Mouse (Mus musculus): ENCODE measurements around the gene Vmn1r220. TPM values are rescaled to one million over a fixed set of nuclear protein-coding genes. Genes with fewer than 3 reads are reported as not detected.
"Not testable (repeated sequence)": the region's sequence is repeated elsewhere in the genome, so short reads cannot be mapped to it uniquely, and the experiment has no call there.

The Vmn1r220 gene
- not detected in 2 replicates for total RNA-seq (2014; rRNA removed)
- polyA plus RNA-seq (2012; rRNA removed): not detected in 2 replicates

- no peak within 1 kb of the TSS for H3K27ac ChIP-seq (replicated peaks; ENCODE audit: insufficient read depth, low read depth, low read length)
- no peaks in the 10 kb centered on the region for H3K36me3 ChIP-seq (ENCODE audit: control insufficient read depth, insufficient read depth, low read length)
- no peaks in the 10 kb centered on the region for H3K4me1 ChIP-seq (ENCODE audit: control insufficient read depth, insufficient read depth, low read length)
- no peak for DNase-seq (ENCODE audit: extremely low read depth, low read depth, low spot score)
- H3K4me3 ChIP-seq (ENCODE audit: insufficient read depth, low read depth, low read length): no peak within 1 kb of the TSS
- WGBS: 84% methylated on average over 2 of the region's 2 CpGs
- no peak for TF ChIP-seq POLR2A (IDR thresholded peaks at IDR 0.05; ENCODE audit: extremely low read depth, insufficient read depth, low read length)
- no peak for TF ChIP-seq CTCF (IDR thresholded peaks at IDR 0.05; ENCODE audit: low read depth, low read length)
- no peaks in the 10 kb centered on the region for H3K27me3 ChIP-seq (ENCODE audit: control insufficient read depth, insufficient read depth, low read length)
- no peak within 1 kb of the TSS for H3K9ac ChIP-seq (ENCODE audit: low read depth, low read length)
- no peaks in the 10 kb centered on the region for H3K79me2 ChIP-seq (ENCODE audit: control insufficient read depth, insufficient read depth, low read length)
Observed at GRCm38 (mm10) chr13:23187875-23188274, at the start of gene Vmn1r220. Gene Vmn1r220 (minus strand): TSS chr13:23187975.

- H3K36me3 ChIP-seq (ENCODE audit: control insufficient read depth, insufficient read depth, low read length): not testable (repeated sequence)
Observed at GRCm38 (mm10) chr13:23235847-23236246, 48.1 kb upstream of the Vmn1r220 start, which contains the start of gene Vmn1r222. Gene Vmn1r222 (minus strand): TSS chr13:23235947.

DNA sequence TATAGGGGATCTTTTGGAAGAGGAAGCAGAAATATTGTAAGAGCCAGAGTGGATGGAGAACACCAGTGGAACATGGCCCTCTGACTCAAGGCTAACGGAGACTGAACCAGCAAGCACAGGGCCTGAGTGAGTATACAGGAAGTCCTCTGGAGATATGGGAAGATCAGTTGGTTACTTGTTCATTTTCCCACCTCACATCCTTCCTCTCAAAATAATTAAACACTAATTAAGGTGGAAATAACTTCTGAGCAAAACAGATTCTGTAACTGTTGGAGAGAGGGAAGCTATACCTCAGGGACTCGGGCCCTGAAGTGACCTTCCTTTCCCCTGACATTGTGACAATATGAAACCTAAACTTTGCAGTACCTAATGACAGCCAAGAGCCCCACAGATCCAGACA, 26.1 kb upstream of the Vmn1r220 start, which contains the start of gene Vmn1r221:
TSS of gene Vmn1r221 (plus strand) at position 301 of the 400 bp plus-strand sequence.
- WGBS: 77% methylated on average over 2 of the region's 2 CpGs
- not testable (repeated sequence) for H3K4me3 ChIP-seq (ENCODE audit: insufficient read depth, low read depth, low read length); H3K27ac ChIP-seq (replicated peaks; ENCODE audit: insufficient read depth, low read depth, low read length)

More at GRCm38 (mm10) chr13:23235847-23236246, 48.1 kb upstream of the Vmn1r220 start, which contains the start of gene Vmn1r222:
- H3K27ac ChIP-seq (replicated peaks; ENCODE audit: insufficient read depth, low read depth, low read length); DNase-seq (ENCODE audit: extremely low read depth, low read depth, low spot score); H3K4me3 ChIP-seq (ENCODE audit: insufficient read depth, low read depth, low read length); H3K27me3 ChIP-seq (ENCODE audit: control insufficient read depth, insufficient read depth, low read length); H3K79me2 ChIP-seq (ENCODE audit: control insufficient read depth, insufficient read depth, low read length); H3K9ac ChIP-seq (ENCODE audit: low read depth, low read length); H3K4me1 ChIP-seq (ENCODE audit: control insufficient read depth, insufficient read depth, low read length): not testable (repeated sequence)

DNA sequence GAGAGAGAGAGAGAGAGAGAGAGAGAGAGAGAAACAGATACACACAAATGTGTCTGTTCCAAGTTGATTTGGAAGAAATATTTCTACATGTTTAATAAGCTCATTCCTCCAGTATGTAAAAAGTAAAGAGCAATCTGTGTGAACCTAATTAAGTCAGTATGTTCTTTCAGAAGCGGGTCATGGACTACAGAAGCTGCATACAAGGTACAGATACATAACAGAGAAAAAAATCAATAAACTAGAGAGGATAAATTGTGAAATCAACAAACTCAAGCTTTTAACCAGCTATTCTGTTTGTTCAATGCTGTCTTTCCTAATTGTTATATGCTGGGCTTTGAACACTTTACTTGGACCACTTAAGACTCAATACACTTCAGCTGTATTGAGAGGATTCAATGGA, 16.1 kb upstream of the Vmn1r220 start:
- not testable (repeated sequence) for H3K36me3 ChIP-seq (ENCODE audit: control insufficient read depth, insufficient read depth, low read length); H3K4me3 ChIP-seq (ENCODE audit: insufficient read depth, low read depth, low read length); H3K27ac ChIP-seq (replicated peaks; ENCODE audit: insufficient read depth, low read depth, low read length); H3K4me1 ChIP-seq (ENCODE audit: control insufficient read depth, insufficient read depth, low read length); H3K9ac ChIP-seq (ENCODE audit: low read depth, low read length); H3K27me3 ChIP-seq (ENCODE audit: control insufficient read depth, insufficient read depth, low read length); H3K79me2 ChIP-seq (ENCODE audit: control insufficient read depth, insufficient read depth, low read length)
- peak; percentile 53 for DNase-seq (ENCODE audit: extremely low read depth, low read depth, low spot score)
- WGBS: 17% methylated on average over 1 of the region's 1 CpGs

More for the DNA sequence above, 26.1 kb upstream of the Vmn1r220 start, which contains the start of gene Vmn1r221:
- H3K36me3 ChIP-seq (ENCODE audit: control insufficient read depth, insufficient read depth, low read length); H3K27me3 ChIP-seq (ENCODE audit: control insufficient read depth, insufficient read depth, low read length); DNase-seq (ENCODE audit: extremely low read depth, low read depth, low spot score); H3K79me2 ChIP-seq (ENCODE audit: control insufficient read depth, insufficient read depth, low read length); H3K4me1 ChIP-seq (ENCODE audit: control insufficient read depth, insufficient read depth, low read length); H3K9ac ChIP-seq (ENCODE audit: low read depth, low read length): not testable (repeated sequence)

DNA sequence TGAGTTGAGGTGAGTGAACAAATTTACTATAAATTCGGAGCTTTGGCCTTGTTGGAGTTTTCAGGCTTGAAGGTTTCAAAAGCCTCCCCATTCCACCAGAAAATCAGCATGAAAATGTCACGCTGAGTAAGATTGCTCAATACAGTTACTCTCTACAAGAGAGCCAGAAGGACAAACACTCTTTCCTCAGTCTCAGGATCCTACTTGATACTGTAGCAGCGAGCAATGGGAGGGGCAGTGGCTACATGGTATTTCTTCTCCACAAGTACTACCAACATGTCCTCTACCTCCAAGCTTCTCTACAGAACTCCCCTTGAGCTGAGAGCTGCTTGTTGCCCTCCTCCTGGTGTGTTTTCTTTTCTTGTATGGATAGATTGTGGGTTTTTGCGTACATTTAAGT, 21.3 kb downstream of the Vmn1r220 start:
- H3K27ac ChIP-seq (replicated peaks; ENCODE audit: insufficient read depth, low read depth, low read length); H3K27me3 ChIP-seq (ENCODE audit: control insufficient read depth, insufficient read depth, low read length); H3K9ac ChIP-seq (ENCODE audit: low read depth, low read length); H3K4me3 ChIP-seq (ENCODE audit: insufficient read depth, low read depth, low read length); DNase-seq (ENCODE audit: extremely low read depth, low read depth, low spot score); H3K79me2 ChIP-seq (ENCODE audit: control insufficient read depth, insufficient read depth, low read length); H3K36me3 ChIP-seq (ENCODE audit: control insufficient read depth, insufficient read depth, low read length); H3K4me1 ChIP-seq (ENCODE audit: control insufficient read depth, insufficient read depth, low read length): not testable (repeated sequence)
- 74% methylated on average over 4 of the region's 4 CpGs for WGBS

GRCm38 (mm10) chr13:23159012-23159411, 28.8 kb downstream of the Vmn1r220 start, which contains the start of gene Vmn1r219:
Gene Vmn1r219 (plus strand): TSS chr13:23159312.
- Histone ChIP-seq H3K79me2 (ENCODE audit: control insufficient read depth, insufficient read depth, low read length) (no peaks in the 10 kb centered on the region), H3K9ac (ENCODE audit: low read depth, low read length) (no peak within 1 kb of the TSS), H3K27ac (replicated peaks; ENCODE audit: insufficient read depth, low read depth, low read length) (no peak within 1 kb of the TSS), H3K4me1 (ENCODE audit: control insufficient read depth, insufficient read depth, low read length) (no peaks in the 10 kb centered on the region), H3K4me3 (ENCODE audit: insufficient read depth, low read depth, low read length) (no peak within 1 kb of the TSS), H3K27me3 (ENCODE audit: control insufficient read depth, insufficient read depth, low read length) (no peaks in the 10 kb centered on the region), H3K36me3 (ENCODE audit: control insufficient read depth, insufficient read depth, low read length) (no peaks in the 10 kb centered on the region)
- DNase-seq (ENCODE audit: extremely low read depth, low read depth, low spot score): no peak
- TF ChIP-seq POLR2A (IDR thresholded peaks at IDR 0.05; ENCODE audit: extremely low read depth, insufficient read depth, low read length) (no peak), CTCF (IDR thresholded peaks at IDR 0.05; ENCODE audit: low read depth, low read length) (no peak)
- WGBS: 64% methylated on average over 4 of the region's 4 CpGs
